Mouse (Mus musculus): ENCODE measurements around the gene U90926. TPM values are rescaled to one million over a fixed set of nuclear protein-coding genes. Genes with fewer than 3 reads are reported as not detected.

The U90926 gene
- polyA plus RNA-seq, 1 experiment from 2014 or later, result not detected

DNA sequence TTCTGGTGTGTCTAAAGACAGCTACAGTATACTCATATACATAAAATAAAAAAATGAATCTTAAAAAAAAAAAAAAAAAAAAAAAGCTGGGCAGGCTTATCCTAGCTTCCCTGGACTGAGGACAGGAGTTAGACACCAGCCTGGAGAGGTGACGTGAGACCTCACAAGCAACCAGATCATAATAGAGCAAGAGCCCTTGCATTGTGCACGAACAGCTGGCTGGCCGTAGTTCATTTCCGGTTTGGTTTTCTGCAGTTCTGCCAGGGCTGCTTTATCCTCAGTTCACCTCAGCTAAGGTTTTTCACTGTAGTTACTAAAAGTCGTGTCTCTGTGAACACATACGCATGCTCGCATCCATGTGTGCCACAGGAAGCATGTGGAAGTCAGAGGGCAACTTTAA lies 12.6 kb upstream of the U90926 start:
- no peak overlapping the region for H3K4me2 ChIP-seq (ENCODE audit: low read depth, low read length)
- H3K36me3 ChIP-seq (ENCODE audit: control insufficient read depth, insufficient read depth, low read length), result no peaks in the 10 kb centered on the region
- no peaks in the 10 kb centered on the region for H3K9me3 ChIP-seq (ENCODE audit: control insufficient read depth, low read length)
- no peak overlapping the region for H3K4me3 ChIP-seq (ENCODE audit: low read length)
- 69% methylated on average over 7 of the region's 7 CpGs for WGBS
- H3K9ac ChIP-seq (ENCODE audit: low read depth, low read length), result no peak overlapping the region
- H3K27me3 ChIP-seq (replicated peaks; ENCODE audit: control insufficient read depth, insufficient read depth, low read length), result no peaks in the 10 kb centered on the region
- no peak for ATAC-seq
- no peak overlapping the region for H3K27ac ChIP-seq (ENCODE audit: low read length)
- H3K4me1 ChIP-seq (ENCODE audit: control insufficient read depth, insufficient read depth, low read length), result no peaks in the 10 kb centered on the region

DNA sequence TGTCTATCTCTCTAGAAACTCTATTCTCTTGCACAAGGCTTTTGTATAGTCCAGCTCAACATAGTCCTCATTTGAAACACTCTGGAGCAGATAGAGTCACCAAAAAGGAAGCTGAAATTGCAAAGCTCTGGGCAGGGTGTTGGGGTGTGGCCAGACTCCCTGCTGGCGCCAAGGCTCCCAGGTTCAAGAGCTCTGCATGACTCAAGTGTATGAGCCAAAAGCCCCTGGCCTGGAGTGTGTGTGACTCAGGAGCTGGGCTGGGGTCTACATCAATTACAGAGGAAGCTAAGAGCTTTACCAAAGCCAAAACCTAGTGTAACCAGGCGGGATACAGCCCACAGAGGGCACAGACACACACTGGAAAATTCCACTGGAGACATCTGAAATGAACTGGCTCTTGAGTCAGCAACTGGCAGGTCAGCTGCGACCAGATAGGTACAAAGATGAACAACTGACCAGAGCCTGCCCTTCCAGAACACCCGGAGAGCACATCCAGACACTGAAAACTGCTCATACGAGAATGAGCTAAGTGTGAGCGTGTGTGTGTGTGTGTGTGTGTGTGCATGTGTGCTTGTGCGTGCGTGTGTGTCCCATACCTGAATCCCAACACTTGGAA lies 5.2 kb upstream of the U90926 start:
- Histone ChIP-seq H3K9me3 (ENCODE audit: control insufficient read depth, low read length) (no peaks in the 10 kb centered on the region), H3K4me3 (ENCODE audit: low read length) (no peak overlapping the region), H3K4me2 (ENCODE audit: low read depth, low read length) (no peak overlapping the region), H3K4me1 (ENCODE audit: control insufficient read depth, insufficient read depth, low read length) (no peaks in the 10 kb centered on the region), H3K9ac (ENCODE audit: low read depth, low read length) (no peak overlapping the region), H3K27ac (ENCODE audit: low read length) (no peak overlapping the region), H3K36me3 (ENCODE audit: control insufficient read depth, insufficient read depth, low read length) (no peaks in the 10 kb centered on the region), H3K27me3 (replicated peaks; ENCODE audit: control insufficient read depth, insufficient read depth, low read length) (no peaks in the 10 kb centered on the region)
- 87% methylated on average over 8 of the region's 8 CpGs for WGBS
- ATAC-seq, result no peak

DNA sequence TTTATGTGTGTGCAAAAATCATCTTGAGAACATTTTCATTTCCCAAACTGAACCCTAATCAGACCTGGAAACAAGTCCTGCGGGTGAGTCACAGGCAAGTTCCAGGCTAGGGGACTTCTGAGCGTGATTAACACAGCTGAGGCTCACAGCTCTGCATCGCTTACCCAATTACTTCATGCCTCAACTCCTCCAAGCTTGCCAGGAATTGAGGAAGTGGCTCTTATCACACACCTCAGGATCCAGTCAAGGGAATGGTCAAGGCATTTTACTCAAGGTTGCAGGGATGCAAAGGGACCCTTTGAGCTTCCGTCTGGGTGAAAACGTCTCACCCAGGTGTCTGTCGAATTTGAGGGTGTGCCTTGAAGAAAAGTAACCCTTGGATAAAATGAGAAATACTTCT lies 4.6 kb upstream of the U90926 start:
- Histone ChIP-seq H3K36me3 (ENCODE audit: control insufficient read depth, insufficient read depth, low read length) (no peaks in the 10 kb centered on the region), H3K9ac (ENCODE audit: low read depth, low read length) (no peak overlapping the region), H3K4me3 (ENCODE audit: low read length) (no peak overlapping the region), H3K4me1 (ENCODE audit: control insufficient read depth, insufficient read depth, low read length) (no peaks in the 10 kb centered on the region), H3K9me3 (ENCODE audit: control insufficient read depth, low read length) (no peaks in the 10 kb centered on the region), H3K27ac (ENCODE audit: low read length) (no peak overlapping the region), H3K4me2 (ENCODE audit: low read depth, low read length) (no peak overlapping the region), H3K27me3 (replicated peaks; ENCODE audit: control insufficient read depth, insufficient read depth, low read length) (no peaks in the 10 kb centered on the region)
- no peak for ATAC-seq
- 60% methylated on average over 6 of the region's 6 CpGs for WGBS

DNA sequence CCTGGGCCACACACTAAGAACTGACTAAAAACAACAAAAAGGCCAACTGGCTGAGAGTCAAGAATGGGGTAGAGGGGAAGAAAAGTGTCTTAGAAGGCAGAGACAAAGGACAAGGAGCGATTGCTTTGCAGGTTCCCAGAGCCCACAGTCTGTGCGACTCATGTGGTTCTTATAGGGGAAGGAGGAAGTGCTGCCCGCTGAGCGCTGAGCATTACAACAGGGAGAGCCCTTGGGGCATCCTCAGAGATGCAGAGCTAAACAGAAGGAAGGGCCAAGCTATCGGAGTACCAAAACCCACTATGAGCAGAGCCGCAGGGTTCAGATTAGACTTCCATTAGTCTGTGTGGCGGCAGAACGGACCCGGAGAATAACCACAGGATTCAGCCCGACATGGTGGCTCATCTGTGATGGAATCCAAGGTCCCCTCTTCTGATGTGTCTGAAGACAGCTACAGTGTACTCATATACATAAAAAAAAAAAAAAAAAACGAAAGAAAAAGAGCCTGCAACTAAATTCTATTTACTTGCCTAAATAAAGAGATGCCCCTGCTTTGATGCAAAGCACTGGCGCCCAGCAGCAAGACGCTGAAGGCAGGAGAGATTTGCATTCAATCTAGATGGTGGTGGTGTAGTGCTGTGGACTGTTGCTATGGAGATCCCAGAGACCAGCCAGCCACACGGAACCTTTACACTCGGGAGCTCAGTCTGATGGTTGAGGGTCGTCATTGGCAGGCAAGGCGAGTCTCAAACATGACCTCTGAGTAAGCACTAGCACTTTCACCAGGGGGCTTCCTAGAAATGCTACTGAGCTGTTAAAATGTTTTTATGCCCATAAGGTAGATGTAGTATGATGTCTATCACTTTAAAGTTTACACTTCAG lies 3.9 kb upstream of the U90926 start:
- 63% methylated on average over 17 of the region's 17 CpGs for WGBS
- H3K9ac ChIP-seq (ENCODE audit: low read depth, low read length), result no peak overlapping the region
- H3K4me2 ChIP-seq (ENCODE audit: low read depth, low read length), result no peak overlapping the region
- H3K4me3 ChIP-seq (ENCODE audit: low read length), result no peak overlapping the region
- no peak for ATAC-seq
- no peaks in the 10 kb centered on the region for H3K4me1 ChIP-seq (ENCODE audit: control insufficient read depth, insufficient read depth, low read length)
- no peaks in the 10 kb centered on the region for H3K36me3 ChIP-seq (ENCODE audit: control insufficient read depth, insufficient read depth, low read length)
- no peak overlapping the region for H3K27ac ChIP-seq (ENCODE audit: low read length)
- H3K9me3 ChIP-seq (ENCODE audit: control insufficient read depth, low read length), result no peaks in the 10 kb centered on the region
- H3K27me3 ChIP-seq (replicated peaks; ENCODE audit: control insufficient read depth, insufficient read depth, low read length), result no peaks in the 10 kb centered on the region

DNA sequence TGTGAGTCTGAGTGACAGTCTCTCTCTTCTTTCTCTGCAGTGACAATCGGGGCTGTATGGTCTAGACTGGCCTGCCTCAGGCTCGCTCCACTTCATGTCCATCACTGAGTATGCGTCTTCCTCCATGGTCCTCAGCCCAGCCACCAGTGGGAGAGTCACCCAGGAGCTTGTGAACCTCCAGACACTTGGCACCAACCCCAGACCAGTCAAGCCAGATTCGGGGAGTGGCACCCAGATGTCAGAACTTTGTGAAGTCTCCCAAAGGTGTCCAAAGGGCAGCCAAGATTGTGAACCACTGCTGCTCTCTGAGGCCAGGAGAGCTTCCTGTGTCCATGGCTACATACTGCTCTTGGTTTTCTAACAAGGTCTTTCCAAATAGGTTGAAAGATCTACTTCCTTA lies 3.0 kb downstream of the U90926 start:
- no peak overlapping the region for H3K4me3 ChIP-seq (ENCODE audit: low read length)
- no peak overlapping the region for H3K4me2 ChIP-seq (ENCODE audit: low read depth, low read length)
- ATAC-seq, result no peak
- no peaks in the 10 kb centered on the region for H3K4me1 ChIP-seq (ENCODE audit: control insufficient read depth, insufficient read depth, low read length)
- no peaks in the 10 kb centered on the region for H3K9me3 ChIP-seq (ENCODE audit: control insufficient read depth, low read length)
- H3K9ac ChIP-seq (ENCODE audit: low read depth, low read length), result no peak overlapping the region
- H3K27ac ChIP-seq (ENCODE audit: low read length), result no peak overlapping the region
- 92% methylated on average over 4 of the region's 4 CpGs for WGBS
- H3K27me3 ChIP-seq (replicated peaks; ENCODE audit: control insufficient read depth, insufficient read depth, low read length), result no peaks in the 10 kb centered on the region
- no peaks in the 10 kb centered on the region for H3K36me3 ChIP-seq (ENCODE audit: control insufficient read depth, insufficient read depth, low read length)

DNA sequence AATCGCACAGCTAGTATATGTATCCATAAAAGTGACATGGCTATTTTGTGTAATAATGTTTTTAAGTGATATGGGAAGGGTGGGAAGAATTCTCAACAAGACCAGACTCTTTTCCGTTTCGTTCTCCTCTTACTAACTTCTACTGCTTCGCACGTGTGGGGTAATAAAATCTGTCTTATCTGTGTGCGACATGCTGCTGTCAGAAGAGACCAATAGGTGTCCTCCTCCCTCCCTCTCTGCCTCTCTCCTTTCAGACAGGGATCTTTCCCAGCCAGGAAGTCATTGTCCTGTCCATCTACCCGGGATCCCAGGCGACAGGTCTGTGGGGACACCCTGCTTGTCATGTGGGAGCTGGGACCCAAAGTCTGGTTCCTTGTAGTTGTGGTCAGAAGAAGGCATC lies 5.0 kb downstream of the U90926 start:
- no peak overlapping the region for H3K4me3 ChIP-seq (ENCODE audit: low read length)
- ATAC-seq, result no peak
- peaks cover 6% of the 10 kb centered on the region for H3K4me1 ChIP-seq (ENCODE audit: control insufficient read depth, insufficient read depth, low read length)
- no peaks in the 10 kb centered on the region for H3K27me3 ChIP-seq (replicated peaks; ENCODE audit: control insufficient read depth, insufficient read depth, low read length)
- H3K9ac ChIP-seq (ENCODE audit: low read depth, low read length), result no peak overlapping the region
- H3K36me3 ChIP-seq (ENCODE audit: control insufficient read depth, insufficient read depth, low read length), result no peaks in the 10 kb centered on the region
- no peak overlapping the region for H3K27ac ChIP-seq (ENCODE audit: low read length)
- H3K9me3 ChIP-seq (ENCODE audit: control insufficient read depth, low read length), result no peaks in the 10 kb centered on the region
- 65% methylated on average over 8 of the region's 8 CpGs for WGBS
- no peak overlapping the region for H3K4me2 ChIP-seq (ENCODE audit: low read depth, low read length)

DNA sequence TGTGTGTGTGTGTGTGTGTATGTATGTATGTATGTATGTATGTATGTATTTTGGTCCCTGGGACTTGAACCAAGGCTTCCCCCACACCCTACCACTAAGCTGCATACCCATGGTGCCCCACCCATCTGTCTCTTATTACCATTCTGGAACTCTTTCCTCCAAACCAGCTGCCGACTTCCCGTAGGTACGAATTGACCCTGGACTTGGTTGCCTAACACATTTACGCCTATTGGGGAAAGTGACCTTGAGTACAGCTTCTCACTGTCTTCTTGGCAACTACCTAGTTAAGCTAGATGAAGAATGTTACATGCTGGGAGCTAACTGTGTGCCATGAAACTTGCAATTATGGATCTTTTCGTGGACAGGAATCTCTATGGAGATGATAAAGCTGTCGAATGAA lies 9.1 kb downstream of the U90926 start:
- Histone ChIP-seq H3K9ac (ENCODE audit: low read depth, low read length) (no peak overlapping the region), H3K27ac (ENCODE audit: low read length) (no peak overlapping the region), H3K4me2 (ENCODE audit: low read depth, low read length) (no peak overlapping the region), H3K9me3 (ENCODE audit: control insufficient read depth, low read length) (no peaks in the 10 kb centered on the region), H3K36me3 (ENCODE audit: control insufficient read depth, insufficient read depth, low read length) (peaks cover 2% of the 10 kb centered on the region; the same call in 1 of the 2 replicates), H3K4me3 (ENCODE audit: low read length) (no peak overlapping the region), H3K27me3 (replicated peaks; ENCODE audit: control insufficient read depth, insufficient read depth, low read length) (no peaks in the 10 kb centered on the region), H3K4me1 (ENCODE audit: control insufficient read depth, insufficient read depth, low read length) (peaks cover 15% of the 10 kb centered on the region)
- WGBS, result 84% methylated on average over 6 of the region's 6 CpGs
- no peak; the same call in 1 of the 2 replicates for ATAC-seq

DNA sequence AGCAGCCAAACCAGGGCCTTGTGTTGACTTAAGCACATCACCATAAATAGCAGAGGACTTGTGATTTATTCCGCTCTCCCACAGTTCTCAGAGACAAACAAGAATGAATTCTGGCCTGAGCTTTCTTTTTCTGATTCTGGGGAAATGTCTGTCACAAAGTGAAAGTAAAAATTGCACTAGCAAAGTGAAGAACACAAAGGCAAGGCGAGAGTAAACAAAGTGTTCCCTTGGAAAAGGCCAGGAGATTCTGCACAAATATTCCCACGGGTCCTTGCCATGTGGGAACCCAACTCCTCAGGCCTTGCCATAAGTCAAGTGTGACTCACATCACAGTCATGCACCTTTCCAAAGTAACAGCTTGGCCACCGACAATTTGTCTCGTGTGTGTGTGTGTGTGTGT lies 9.5 kb downstream of the U90926 start:
- H3K4me2 ChIP-seq (ENCODE audit: low read depth, low read length), result no peak overlapping the region
- peaks cover 6% of the 10 kb centered on the region; the same call in 1 of the 2 replicates for H3K36me3 ChIP-seq (ENCODE audit: control insufficient read depth, insufficient read depth, low read length)
- no peaks in the 10 kb centered on the region for H3K9me3 ChIP-seq (ENCODE audit: control insufficient read depth, low read length)
- H3K27me3 ChIP-seq (replicated peaks; ENCODE audit: control insufficient read depth, insufficient read depth, low read length), result no peaks in the 10 kb centered on the region
- no peak for ATAC-seq
- H3K4me1 ChIP-seq (ENCODE audit: control insufficient read depth, insufficient read depth, low read length), result peaks cover 15% of the 10 kb centered on the region
- H3K9ac ChIP-seq (ENCODE audit: low read depth, low read length), result no peak overlapping the region
- 69% methylated on average over 5 of the region's 5 CpGs for WGBS
- no peak overlapping the region for H3K4me3 ChIP-seq (ENCODE audit: low read length)
- H3K27ac ChIP-seq (ENCODE audit: low read length), result peak overlapping the region; percentile 61

DNA sequence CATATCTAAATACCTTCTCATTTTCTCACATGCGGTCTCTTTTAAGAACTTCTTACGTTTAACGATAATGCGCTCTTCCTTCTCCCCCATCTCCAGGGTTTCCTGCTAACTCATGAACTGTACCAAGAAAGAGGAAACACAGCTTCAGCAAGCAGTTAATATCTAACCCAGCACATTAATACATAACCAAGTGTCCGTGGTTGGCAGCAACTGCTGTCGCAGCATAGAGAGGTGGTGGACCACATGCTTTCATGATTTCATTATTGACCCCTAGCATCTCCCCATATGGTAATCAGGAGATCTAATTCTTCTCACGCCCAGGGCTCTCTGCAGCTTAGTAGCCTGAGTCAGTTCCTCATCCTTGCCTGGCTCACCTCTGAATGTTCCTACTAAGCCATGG lies 10.0 kb downstream of the U90926 start:
- peak; percentile 62 for ATAC-seq
- Histone ChIP-seq H3K27ac (ENCODE audit: low read length) (peak overlapping the region; percentile 61), H3K27me3 (replicated peaks; ENCODE audit: control insufficient read depth, insufficient read depth, low read length) (no peaks in the 10 kb centered on the region), H3K9ac (ENCODE audit: low read depth, low read length) (no peak overlapping the region), H3K4me2 (ENCODE audit: low read depth, low read length) (no peak overlapping the region), H3K4me3 (ENCODE audit: low read length) (no peak overlapping the region), H3K9me3 (ENCODE audit: control insufficient read depth, low read length) (no peaks in the 10 kb centered on the region), H3K4me1 (ENCODE audit: control insufficient read depth, insufficient read depth, low read length) (peaks cover 15% of the 10 kb centered on the region), H3K36me3 (ENCODE audit: control insufficient read depth, insufficient read depth, low read length) (peaks cover 8% of the 10 kb centered on the region; the same call in 1 of the 2 replicates)
- 70% methylated on average over 7 of the region's 7 CpGs for WGBS
